Mouse (Mus musculus): ENCODE measurements around the gene Rtn4r. TPM values are rescaled to one million over a fixed set of nuclear protein-coding genes. Genes with fewer than 3 reads are reported as not detected.

Rtn4r gene
- total RNA-seq, 2 experiments from 2014 or later: 106 to 111 TPM

- Histone ChIP-seq H3K27ac (peak overlapping the region; percentile 95), H3K4me3 (peak overlapping the region; percentile 76)
- DNase-seq (ENCODE audit: low spot score in 2 of 2): no peak
- no peak for TF ChIP-seq CTCF (conservative IDR thresholded peaks at IDR 0.05)
Observed at GRCm38 (mm10) chr16:18128564-18128935, 1.1 kb downstream of the Rtn4r start.

GRCm38 (mm10) chr16:18129413-18129812 lies 2.0 kb downstream of the Rtn4r start:
- Histone ChIP-seq H3K27ac (peak overlapping the region; percentile 95), H3K4me3 (peak overlapping the region; percentile 76)
- TF ChIP-seq CTCF (conservative IDR thresholded peaks at IDR 0.05): no peak
- DNase-seq (ENCODE audit: low spot score in 2 of 2): no peak

GRCm38 (mm10) chr16:18130288-18130687 lies 2.8 kb downstream of the Rtn4r start:
- TF ChIP-seq CTCF (conservative IDR thresholded peaks at IDR 0.05): no peak
- no peak for DNase-seq (ENCODE audit: low spot score in 2 of 2)
- Histone ChIP-seq H3K27ac (peak overlapping the region; percentile 95), H3K4me3 (peak overlapping the region; percentile 76)

GRCm38 (mm10) chr16:18130705-18131104 lies 3.3 kb downstream of the Rtn4r start:
- H3K27ac ChIP-seq: peak overlapping the region; percentile 95

GRCm38 (mm10) chr16:18131245-18131939 lies 4.0 kb downstream of the Rtn4r start:
- Histone ChIP-seq H3K27ac (peak overlapping the region; percentile 95), H3K4me3 (peak overlapping the region; percentile 76)
- DNase-seq (ENCODE audit: low spot score in 2 of 2): no peak
- no peak for TF ChIP-seq CTCF (conservative IDR thresholded peaks at IDR 0.05)

More at GRCm38 (mm10) chr16:18130705-18131104, 3.3 kb downstream of the Rtn4r start:
- peak overlapping the region; percentile 76 for H3K4me3 ChIP-seq
- TF ChIP-seq CTCF (conservative IDR thresholded peaks at IDR 0.05): no peak
- DNase-seq (ENCODE audit: low spot score in 2 of 2): no peak

- DNase-seq (ENCODE audit: low spot score in 2 of 2): no peak
- Histone ChIP-seq H3K4me3 (peak overlapping the region; percentile 76), H3K27ac (peak overlapping the region; percentile 95)
- no peak for TF ChIP-seq CTCF (conservative IDR thresholded peaks at IDR 0.05)
Observed at GRCm38 (mm10) chr16:18132026-18132425, 4.6 kb downstream of the Rtn4r start.

GRCm38 (mm10) chr16:18132575-18132974 lies 5.1 kb downstream of the Rtn4r start:
- no peak overlapping the region for H3K4me3 ChIP-seq
- H3K27ac ChIP-seq: peak overlapping the region; percentile 95

GRCm38 (mm10) chr16:18133133-18133920 lies 5.9 kb downstream of the Rtn4r start:
- TF ChIP-seq CTCF (conservative IDR thresholded peaks at IDR 0.05): no peak
- DNase-seq (ENCODE audit: low spot score in 2 of 2): no peak
- no peak overlapping the region; the same call in 1 of the 2 replicates for H3K4me3 ChIP-seq
- peak overlapping the region; percentile 95 for H3K27ac ChIP-seq

More at GRCm38 (mm10) chr16:18132575-18132974, 5.1 kb downstream of the Rtn4r start:
- DNase-seq (ENCODE audit: low spot score in 2 of 2): no peak
- no peak for TF ChIP-seq CTCF (conservative IDR thresholded peaks at IDR 0.05)

GRCm38 (mm10) chr16:18135196-18135595 lies 7.8 kb downstream of the Rtn4r start:
- no peak overlapping the region for H3K4me3 ChIP-seq
- TF ChIP-seq CTCF (conservative IDR thresholded peaks at IDR 0.05): no peak
- no peak for DNase-seq (ENCODE audit: low spot score in 2 of 2)
- H3K27ac ChIP-seq: peak overlapping the region; percentile 95

- Histone ChIP-seq H3K4me3 (no peak overlapping the region), H3K27ac (peak overlapping the region; percentile 95)
- no peak for DNase-seq (ENCODE audit: low spot score in 2 of 2)
- TF ChIP-seq CTCF (conservative IDR thresholded peaks at IDR 0.05): no peak
Observed at GRCm38 (mm10) chr16:18136015-18136414, 8.6 kb downstream of the Rtn4r start.

- TF ChIP-seq CTCF (conservative IDR thresholded peaks at IDR 0.05): no peak
- peak overlapping the region; percentile 94 for H3K27ac ChIP-seq
- peak; percentile 82 to 87 for DNase-seq (ENCODE audit: low spot score in 2 of 2)
- H3K4me3 ChIP-seq: peak overlapping the region; percentile 20; the same call in 1 of the 2 replicates
Observed at GRCm38 (mm10) chr16:18144201-18144600, 16.8 kb downstream of the Rtn4r start.

GRCm38 (mm10) chr16:18145341-18145867 lies 18.0 kb downstream of the Rtn4r start:
- DNase-seq (ENCODE audit: low spot score in 2 of 2): no peak
- Histone ChIP-seq H3K27ac (peak overlapping the region; percentile 98), H3K4me3 (no peak overlapping the region)
- TF ChIP-seq CTCF (conservative IDR thresholded peaks at IDR 0.05): no peak

Measured in layer of hippocampus, adult 2 months (tissue).